ENCODE assay signal across 8 mouse cellular contexts in genomic region chr16:32164396-32165027, GRCm38 (mm10). TPM values are rescaled to one million over a fixed set of nuclear protein-coding genes. Genes with fewer than 3 reads are reported as not detected.
DNase-seq lines count a peak whose midpoint lies in the region; ATAC-seq and TF ChIP-seq lines count a peak whose summit lies in the region.

No protein-coding gene starts in this region.

- no peak for DNase-seq in left cerebral cortex, adult 2 months (ENCODE audit: extremely low spot score in 1 of 2, low spot score in 2 of 2)
- DNase-seq in left cerebral cortex, adult 9 months (ENCODE audit: low spot score in 2 of 2): no peak
- no peak for DNase-seq in kidney, postnatal 0 days (ENCODE audit: low spot score)
- no peak for DNase-seq in urinary bladder, postnatal 14 days (ENCODE audit: low spot score)
- no peak for DNase-seq in layer of hippocampus, adult 9-11 months
- DNase-seq in embryo, embryonic 9.5 days (ENCODE audit: extremely low spot score): no peak

- H3K4me2 ChIP-seq in embryonic facial prominence, embryonic 15.5 days (replicated peaks): no peak overlapping the region; the same call in 1 of the 2 replicates
- H3K4me2 ChIP-seq in kidney, postnatal 0 days (ENCODE audit: low read length): peak overlapping the region; percentile 60

- peak overlapping the region; percentile 49 for H3K4me3 ChIP-seq in left cerebral cortex, adult 2 months
- H3K4me3 ChIP-seq in embryonic facial prominence, embryonic 15.5 days (replicated peaks): peak overlapping the region; percentile 44
- H3K4me3 ChIP-seq in kidney, postnatal 0 days (replicated peaks; ENCODE audit: low read depth, low read length): peak overlapping the region; percentile 36

- H3K9me3 ChIP-seq in embryonic facial prominence, embryonic 15.5 days (replicated peaks): no peaks in the 10 kb centered on the region
- H3K9me3 ChIP-seq in kidney, postnatal 0 days (replicated peaks; ENCODE audit: low read length): no peaks in the 10 kb centered on the region

- H3K9ac ChIP-seq in embryonic facial prominence, embryonic 15.5 days: no peak overlapping the region
- peak overlapping the region; percentile 51; the same call in 1 of the 2 replicates for H3K9ac ChIP-seq in kidney, postnatal 0 days (ENCODE audit: low read depth, low read length)

- no peak for ATAC-seq in embryonic facial prominence, embryonic 15.5 days (ENCODE audit: insufficient number of reproducible peaks, low FRiP score, low TSS enrichment, low read depth)
- ATAC-seq in kidney, postnatal 0 days (replicated peaks; ENCODE audit: low FRiP score, low read depth): no peak
- peak; percentile 33 for ATAC-seq in megakaryocyte-erythroid progenitor cell, adult 5-6 weeks (replicated peaks; ENCODE audit: low FRiP score, low TSS enrichment, poor library complexity, severe bottlenecking)

- H3K36me3 ChIP-seq in embryonic facial prominence, embryonic 15.5 days: no peaks in the 10 kb centered on the region
- H3K36me3 ChIP-seq in kidney, postnatal 0 days (ENCODE audit: insufficient read depth, low read length): no peaks in the 10 kb centered on the region

- intact Hi-C loops in left cerebral cortex, adult 2 months (cut with DNase I): no loop called here

- TF ChIP-seq CTCF in left cerebral cortex, adult 2 months (IDR thresholded peaks at IDR 0.05): no peak
- no peak for TF ChIP-seq CTCF in kidney, postnatal 0 days (IDR thresholded peaks at IDR 0.05; ENCODE audit: low read depth)

- peaks cover 8% of the 10 kb centered on the region for H3K4me1 ChIP-seq in embryonic facial prominence, embryonic 15.5 days
- H3K4me1 ChIP-seq in kidney, postnatal 0 days (replicated peaks; ENCODE audit: insufficient read depth, low read length): peaks cover 9% of the 10 kb centered on the region; the same call in 1 of the 2 replicates

- WGBS in embryonic facial prominence, embryonic 15.5 days: 71% methylated on average over 19 of the region's 19 CpGs
- WGBS in kidney, postnatal 0 days: 66% methylated on average over 19 of the region's 19 CpGs

- H3K27me3 ChIP-seq in embryonic facial prominence, embryonic 15.5 days: peaks cover 3% of the 10 kb centered on the region; the same call in 1 of the 2 replicates
- H3K27me3 ChIP-seq in kidney, postnatal 0 days (ENCODE audit: insufficient read depth, low read length): no peaks in the 10 kb centered on the region

- H3K27ac ChIP-seq in left cerebral cortex, adult 2 months: peak overlapping the region; percentile 85
- no peak overlapping the region for H3K27ac ChIP-seq in embryonic facial prominence, embryonic 15.5 days (replicated peaks)
- no peak overlapping the region for H3K27ac ChIP-seq in kidney, postnatal 0 days

RNA-seq across cellular contexts. Expression of gene Nrros, which starts 0.9 kb away (rescaled TPM):
- 1 to 10 TPM; 8.7 to 9.1 TPM for total RNA-seq in left cerebral cortex, adult 2 months (2021)
- 21.1 and 23.6 TPM in 2 replicates for polyA plus RNA-seq in embryonic facial prominence, embryonic 15.5 days (2015; fragmentation: Nextera tagmentation; extraction: Ambion mirVana)
- 13.9 and 15.3 TPM in 2 replicates for polyA plus RNA-seq in kidney, postnatal 0 days (2015; fragmentation: Nextera tagmentation; extraction: Ambion mirVana)
- total RNA-seq in megakaryocyte-erythroid progenitor cell, adult 5-6 weeks (2014; fragmentation: Nextera tagmentation): 40.4 and 53.3 TPM in 2 replicates
- 33.4 and 40.3 TPM in 2 replicates for total RNA-seq in megakaryocyte-erythroid progenitor cell, adult 5-6 weeks (2017)

RNA-seq across cellular contexts. Expression of gene Bex6, which starts 15.1 kb away (rescaled TPM):
- total RNA-seq in left cerebral cortex, adult 2 months (2021): not detected
- 0.23 and 0.30 TPM in 2 replicates for polyA plus RNA-seq in embryonic facial prominence, embryonic 15.5 days (2015; fragmentation: Nextera tagmentation; extraction: Ambion mirVana)
- not detected in 2 replicates for polyA plus RNA-seq in kidney, postnatal 0 days (2015; fragmentation: Nextera tagmentation; extraction: Ambion mirVana)
- 0.81 TPM in 1 of 2 replicates, not detected in the other for total RNA-seq in megakaryocyte-erythroid progenitor cell, adult 5-6 weeks (2014; fragmentation: Nextera tagmentation)
- 3.6 TPM in 1 of 2 replicates, not detected in the other for total RNA-seq in megakaryocyte-erythroid progenitor cell, adult 5-6 weeks (2017)
